Mouse (Mus musculus): ENCODE measurements at regions not wholly inside any gene's neighbourhood (a gene's known extent, or its start where the extent isn't known, plus 50 kb on each side); places are given as distances from the start of the nearest gene placed in this dataset.
A peak's percentile ranks its signal among the peaks of the same experiment; 100 is the strongest.

GRCm38 (mm10) chr14:46255261-46255660, 124.0 kb upstream of the Gm15217 start:
- Histone ChIP-seq H3K9ac (replicated peaks) (no peak overlapping the region), H3K4me3 (ENCODE audit: insufficient read depth in 1 of 2, low read depth in 2 of 2, low read length in 2 of 2) (no peak overlapping the region), H3K9me3 (ENCODE audit: control insufficient read depth, low read length) (no peaks in the 10 kb centered on the region), H3K4me1 (replicated peaks; ENCODE audit: control insufficient read depth in 2 of 2, insufficient read depth in 2 of 2, low read length in 1 of 2) (peaks cover 0 to 5% of the 10 kb centered on the region in 2 experiments; a peak in 2 of 4 replicates), H3K36me3 (replicated peaks; ENCODE audit: control insufficient read depth, insufficient read depth, low read depth) (no peaks in the 10 kb centered on the region), H3K4me2 (ENCODE audit: low read depth) (no peak overlapping the region), H3K27ac (no peak overlapping the region), H3K27me3 (ENCODE audit: control insufficient read depth, insufficient read depth, low read length) (no peaks in the 10 kb centered on the region)
- no peak for ATAC-seq (ENCODE audit: insufficient read depth)
- TF ChIP-seq EP300 (IDR thresholded peaks at IDR 0.05; ENCODE audit: low read depth), result no peak
- no peak for TF ChIP-seq CTCF (IDR thresholded peaks at IDR 0.05; ENCODE audit: low read depth)
- no peak for DNase-seq (ENCODE audit: low read depth in 3 of 3, low spot score in 3 of 3)
- WGBS (ENCODE audit: insufficient replicate concordance), result 48% methylated on average over 3 of the region's 3 CpGs

GRCm38 (mm10) chr14:46256336-46256735, 122.9 kb upstream of the Gm15217 start:
- no peaks in the 10 kb centered on the region for H3K36me3 ChIP-seq (replicated peaks; ENCODE audit: control insufficient read depth, insufficient read depth, low read depth)
- no peaks in the 10 kb centered on the region for H3K9me3 ChIP-seq (ENCODE audit: control insufficient read depth, low read length)
- no peak overlapping the region for H3K9ac ChIP-seq (replicated peaks)
- H3K27me3 ChIP-seq (ENCODE audit: control insufficient read depth, insufficient read depth, low read length), result no peaks in the 10 kb centered on the region
- ATAC-seq (ENCODE audit: insufficient read depth) (no peak), DNase-seq (ENCODE audit: low read depth in 3 of 3, low spot score in 3 of 3) (no peak)
- no peak overlapping the region for H3K27ac ChIP-seq
- H3K4me3 ChIP-seq (ENCODE audit: insufficient read depth in 1 of 2, low read depth in 2 of 2, low read length in 2 of 2), result no peak overlapping the region
- peaks cover 0 to 5% of the 10 kb centered on the region in 2 experiments; a peak in 2 of 4 replicates for H3K4me1 ChIP-seq (replicated peaks; ENCODE audit: control insufficient read depth in 2 of 2, insufficient read depth in 2 of 2, low read length in 1 of 2)
- no peak overlapping the region for H3K4me2 ChIP-seq (ENCODE audit: low read depth)
- WGBS (ENCODE audit: insufficient replicate concordance), result 6% methylated on average over 1 of the region's 1 CpGs
- no peak for TF ChIP-seq CTCF (IDR thresholded peaks at IDR 0.05; ENCODE audit: low read depth)
- TF ChIP-seq EP300 (IDR thresholded peaks at IDR 0.05; ENCODE audit: low read depth), result no peak

GRCm38 (mm10) chr14:46257311-46257710, 121.9 kb upstream of the Gm15217 start:
- Histone ChIP-seq H3K9ac (replicated peaks) (no peak overlapping the region), H3K4me3 (ENCODE audit: insufficient read depth in 1 of 2, low read depth in 2 of 2, low read length in 2 of 2) (no peak overlapping the region), H3K4me1 (replicated peaks; ENCODE audit: control insufficient read depth in 2 of 2, insufficient read depth in 2 of 2, low read length in 1 of 2) (peaks cover 0 to 5% of the 10 kb centered on the region in 2 experiments; a peak in 2 of 4 replicates), H3K4me2 (ENCODE audit: low read depth) (no peak overlapping the region), H3K36me3 (replicated peaks; ENCODE audit: control insufficient read depth, insufficient read depth, low read depth) (no peaks in the 10 kb centered on the region), H3K9me3 (ENCODE audit: control insufficient read depth, low read length) (no peaks in the 10 kb centered on the region), H3K27me3 (ENCODE audit: control insufficient read depth, insufficient read depth, low read length) (no peaks in the 10 kb centered on the region), H3K27ac (no peak overlapping the region)
- ATAC-seq (ENCODE audit: insufficient read depth), result no peak
- 52% methylated on average over 4 of the region's 4 CpGs for WGBS (ENCODE audit: insufficient replicate concordance)
- no peak for TF ChIP-seq EP300 (IDR thresholded peaks at IDR 0.05; ENCODE audit: low read depth)
- no peak for TF ChIP-seq CTCF (IDR thresholded peaks at IDR 0.05; ENCODE audit: low read depth)
- no peak for DNase-seq (ENCODE audit: low read depth in 3 of 3, low spot score in 3 of 3)

- no peak for DNase-seq (ENCODE audit: low read depth in 3 of 3, low spot score in 3 of 3)
- Histone ChIP-seq H3K27ac (no peak overlapping the region), H3K9me3 (ENCODE audit: control insufficient read depth, low read length) (no peaks in the 10 kb centered on the region), H3K4me2 (ENCODE audit: low read depth) (no peak overlapping the region), H3K4me1 (replicated peaks; ENCODE audit: control insufficient read depth in 2 of 2, insufficient read depth in 2 of 2, low read length in 1 of 2) (peaks cover 0 to 5% of the 10 kb centered on the region in 2 experiments; a peak in 2 of 4 replicates), H3K27me3 (ENCODE audit: control insufficient read depth, insufficient read depth, low read length) (no peaks in the 10 kb centered on the region), H3K9ac (replicated peaks) (no peak overlapping the region), H3K36me3 (replicated peaks; ENCODE audit: control insufficient read depth, insufficient read depth, low read depth) (no peaks in the 10 kb centered on the region), H3K4me3 (ENCODE audit: insufficient read depth in 1 of 2, low read depth in 2 of 2, low read length in 2 of 2) (no peak overlapping the region)
- TF ChIP-seq EP300 (IDR thresholded peaks at IDR 0.05; ENCODE audit: low read depth), result no peak
- no peak for TF ChIP-seq CTCF (IDR thresholded peaks at IDR 0.05; ENCODE audit: low read depth)
- WGBS (ENCODE audit: insufficient replicate concordance), result 52% methylated on average over 7 of the region's 7 CpGs
- ATAC-seq (ENCODE audit: insufficient read depth), result no peak
Measured at GRCm38 (mm10) chr14:46258551-46258950, 120.7 kb upstream of the Gm15217 start.

GRCm38 (mm10) chr14:46260291-46260980, 118.8 kb upstream of the Gm15217 start:
- DNase-seq (ENCODE audit: low read depth in 3 of 3, low spot score in 3 of 3), result peak in 1 of 3 experiments; percentile 10
- Histone ChIP-seq H3K27ac (no peak overlapping the region), H3K4me1 (replicated peaks; ENCODE audit: control insufficient read depth in 2 of 2, insufficient read depth in 2 of 2, low read length in 1 of 2) (peaks cover 0 to 5% of the 10 kb centered on the region in 2 experiments; a peak in 2 of 4 replicates), H3K9me3 (ENCODE audit: control insufficient read depth, low read length) (no peaks in the 10 kb centered on the region), H3K27me3 (ENCODE audit: control insufficient read depth, insufficient read depth, low read length) (no peaks in the 10 kb centered on the region), H3K4me3 (ENCODE audit: insufficient read depth in 1 of 2, low read depth in 2 of 2, low read length in 2 of 2) (no peak overlapping the region), H3K9ac (replicated peaks) (no peak overlapping the region), H3K4me2 (ENCODE audit: low read depth) (no peak overlapping the region), H3K36me3 (replicated peaks; ENCODE audit: control insufficient read depth, insufficient read depth, low read depth) (no peaks in the 10 kb centered on the region)
- ATAC-seq (ENCODE audit: insufficient read depth), result peak; percentile 56
- TF ChIP-seq CTCF (IDR thresholded peaks at IDR 0.05; ENCODE audit: low read depth), result no peak
- no peak for TF ChIP-seq EP300 (IDR thresholded peaks at IDR 0.05; ENCODE audit: low read depth)
- WGBS (ENCODE audit: insufficient replicate concordance), result 50% methylated on average over 4 of the region's 4 CpGs
